Mouse (Mus musculus) spleen, adult 2 months (tissue): ENCODE data around the gene Sec14l5. TPM values are rescaled to one million over a fixed set of nuclear protein-coding genes. Genes with fewer than 3 reads are reported as not detected.

Experiments
- DNase-seq, 2 experiments: peaks; one replicate each; pipeline versions ENCODE4 v3.0.0 to v3.0.0-alpha.2; 2012 to 2021; ENCODE audit warnings: low spot score in 2 of 2, low read depth in 1 of 2
- H3K27ac ChIP-seq: fragments of 200-500 bp; 2 replicates; pipeline ENCODE4 v1.5.1; 2012; ENCODE audit warnings: low read length, inconsistent platforms; ENCODE audit not compliant: insufficient read depth
- H3K27me3 ChIP-seq: fragments of 200-500 bp; 2 replicates; pipeline ENCODE4 v1.6.1; 2012; ENCODE audit warnings: mild to moderate bottlenecking, moderate library complexity, low read length, inconsistent platforms; ENCODE audit not compliant: control insufficient read depth, insufficient read depth
- H3K36me3 ChIP-seq: fragments of 200-500 bp; 2 replicates; pipeline ENCODE4 v1.6.1; 2012; ENCODE audit warnings: mild to moderate bottlenecking, low read length, inconsistent platforms; ENCODE audit not compliant: control insufficient read depth, insufficient read depth
- H3K4me1 ChIP-seq: fragments of 200-500 bp; 2 replicates; pipeline ENCODE4 v1.6.1; 2011; ENCODE audit warnings: inconsistent platforms; ENCODE audit not compliant: control insufficient read depth, insufficient read depth, insufficient read length
- H3K4me3 ChIP-seq: fragments of 200-500 bp; 2 replicates; pipeline ENCODE4 v1.5.1; 2011; ENCODE audit warnings: mild to moderate bottlenecking, inconsistent platforms; ENCODE audit not compliant: insufficient read depth, insufficient read length; ENCODE audit errors: extremely low read depth
- CTCF ChIP-seq: fragments of 200-500 bp; IDR thresholded peaks from 2 replicates; pipeline ENCODE4 v1.5.1; 2011; ENCODE audit warnings: mild to moderate bottlenecking, inconsistent platforms; ENCODE audit not compliant: insufficient read depth, insufficient read length, insufficient replicate concordance; ENCODE audit errors: extremely low read depth
- POLR2A ChIP-seq: fragments of 200-500 bp; IDR thresholded peaks from 2 replicates; pipeline ENCODE4 v1.6.1; 2011; ENCODE audit warnings: low read depth, low read length, inconsistent platforms
- WGBS: fragments of 180-500 bp; shearing (Covaris S2); methylation state at CpG from one replicate; pipeline ENCODE4 v1.1.7; 2018; 5-methylcytosine and 5-hydroxymethylcytosine counted together
- polyA plus RNA-seq: library from polyadenylated mRNA; depleted of rRNA; stranded (reverse); fragments of >200 nt; gene quantifications from 2 replicates; pipeline ENCODE4 v1.2.3, GENCODE M21; 2012

Sec14l5 gene
- polyA plus RNA-seq, 1 experiment: 0.55 TPM

GRCm38 (mm10) chr16:5119845-5120244, 27.1 kb upstream of the Sec14l5 start:
- DNase-seq: no peak
- 78% methylated on average over 4 of the region's 4 CpGs for WGBS
- no peaks in the 10 kb centered on the region for H3K27me3 ChIP-seq
- no peaks in the 10 kb centered on the region for H3K36me3 ChIP-seq
- H3K4me1 ChIP-seq: peaks cover 3% of the 10 kb centered on the region; the same call in 1 of the 2 replicates
- TF ChIP-seq CTCF (no peak), POLR2A (no peak)
- H3K27ac ChIP-seq: no peak overlapping the region
- H3K4me3 ChIP-seq: no peak overlapping the region

GRCm38 (mm10) chr16:5123476-5123875, 23.4 kb upstream of the Sec14l5 start:
- DNase-seq: no peak
- Histone ChIP-seq H3K27me3 (no peaks in the 10 kb centered on the region), H3K4me3 (no peak overlapping the region), H3K36me3 (no peaks in the 10 kb centered on the region), H3K4me1 (peaks cover 3% of the 10 kb centered on the region; the same call in 1 of the 2 replicates), H3K27ac (no peak overlapping the region)
- WGBS: 52% methylated on average over 6 of the region's 6 CpGs
- TF ChIP-seq POLR2A: no peak
- no peak for TF ChIP-seq CTCF

- whole genome bisulfite sequencing: 38% methylated on average over 2 of the region's 2 CpGs
- Histone ChIP-seq H3K4me1 (peaks cover 12% of the 10 kb centered on the region), H3K36me3 (no peaks in the 10 kb centered on the region), H3K27ac (no peak overlapping the region), H3K4me3 (no peak overlapping the region), H3K27me3 (peaks cover 11% of the 10 kb centered on the region)
- no peak for TF ChIP-seq POLR2A
- TF ChIP-seq CTCF: no peak
- no peak for DNase-seq
These were observed 16.7 kb upstream of the Sec14l5 start for GRCm38 (mm10) chr16:5130196-5130595.

- TF ChIP-seq POLR2A (no peak), CTCF (no peak)
- H3K27me3 ChIP-seq: peaks cover 11% of the 10 kb centered on the region
- H3K4me1 ChIP-seq: peaks cover 12% of the 10 kb centered on the region
- H3K4me3 ChIP-seq: no peak overlapping the region
- 29% methylated on average over 4 of the region's 4 CpGs for WGBS
- no peak overlapping the region for H3K27ac ChIP-seq
- H3K36me3 ChIP-seq: no peaks in the 10 kb centered on the region
- no peak for DNase-seq
These were observed 16.1 kb upstream of the Sec14l5 start for GRCm38 (mm10) chr16:5130766-5131165.

GRCm38 (mm10) chr16:5131251-5131922, 15.5 kb upstream of the Sec14l5 start:
- peaks cover 11% of the 10 kb centered on the region for H3K27me3 ChIP-seq

GRCm38 (mm10) chr16:5132401-5132801, 14.5 kb upstream of the Sec14l5 start, which contains the start of gene Ppl:
Gene Ppl, minus strand, starts transcription at chr16:5132421.
- no peak within 1 kb of the TSS for H3K27ac ChIP-seq
- peaks cover 11% of the 10 kb centered on the region for H3K27me3 ChIP-seq
- H3K4me3 ChIP-seq: peak within 1 kb of the TSS; percentile 44; the same call in 1 of the 2 replicates
- 2% methylated on average over 39 of the region's 39 CpGs for WGBS
- DNase-seq: peak in 1 of 2 experiments; percentile 55
- no peak for TF ChIP-seq CTCF
- TF ChIP-seq POLR2A: no peak
- peaks cover 12% of the 10 kb centered on the region for H3K4me1 ChIP-seq
- H3K36me3 ChIP-seq: no peaks in the 10 kb centered on the region

More at GRCm38 (mm10) chr16:5131251-5131922, 15.5 kb upstream of the Sec14l5 start:
- WGBS: 5% methylated on average over 25 of the region's 25 CpGs
- TF ChIP-seq POLR2A: no peak
- TF ChIP-seq CTCF: no peak
- Histone ChIP-seq H3K27ac (no peak overlapping the region), H3K4me1 (peaks cover 12% of the 10 kb centered on the region), H3K4me3 (peak overlapping the region; percentile 44; the same call in 1 of the 2 replicates), H3K36me3 (no peaks in the 10 kb centered on the region)
- DNase-seq: no peak
